Mouse (Mus musculus) sigmoid colon, adult 10 weeks (tissue): Measurements from ENCODE around the gene Olfr373. TPM values are rescaled to one million over a fixed set of nuclear protein-coding genes. Genes with fewer than 3 reads are reported as not detected.

Experiments used
- polyA plus RNA-seq: library from polyadenylated mRNA; stranded (reverse); fragments of 350-450 nt; fragmentation: Illumina TruSeq; extraction: RNeasy Lipid Tissue Mini Kit (QIAGEN cat#74804); gene quantifications from one replicate; pipeline ENCODE4 v1.2.3, GENCODE M21; 2014; ENCODE audit warnings: low read depth, low replicate concordance

Olfr373 gene
- not detected for polyA plus RNA-seq

GRCm38 (mm10) chr8:72082877-72083276 is at the start of gene Olfr373:
TSS of gene Olfr373 (plus strand) at chr8:72083177.

GRCm38 (mm10) chr8:72040918-72041317 is 42.1 kb upstream of the Olfr373 start, which contains the start of gene Olfr372:
TSS of gene Olfr372 (plus strand) at chr8:72041218.

GRCm38 (mm10) chr8:72106740-72107139 is 23.8 kb downstream of the Olfr373 start, which contains the start of gene Olfr374:
TSS of gene Olfr374 (plus strand) at chr8:72107040.

GRCm38 (mm10) chr8:72134756-72135445 is 51.9 kb downstream of the Olfr373 start, which contains the start of gene Tpm4:
TSS of gene Tpm4 (plus strand) at chr8:72134975.

Other genes starting within 250 kb of the Olfr373 start
- 18.0 TPM for gene Zfp709, start 201.2 kb upstream of the Olfr373 start, polyA plus RNA-seq
- gene Zfp882, start 174.6 kb upstream of the Olfr373 start, polyA plus RNA-seq = 8.5 TPM
- 149 TPM for gene Zfp617, start 174.5 kb upstream of the Olfr373 start, polyA plus RNA-seq
- gene Zfp961, start 132.1 kb upstream of the Olfr373 start, polyA plus RNA-seq = 51.1 TPM
- gene Cyp4f18, start 73.6 kb upstream of the Olfr373 start, polyA plus RNA-seq = not detected
- gene Olfr372, start 42.0 kb upstream of the Olfr373 start, polyA plus RNA-seq = not detected
- not detected for gene Olfr374, start 23.9 kb downstream of the Olfr373 start, polyA plus RNA-seq
- gene Tpm4, start 51.8 kb downstream of the Olfr373 start, polyA plus RNA-seq = 453 TPM
- gene Rab8a, start 78.0 kb downstream of the Olfr373 start, polyA plus RNA-seq = 66.1 TPM
- gene Hsh2d, start 106.5 kb downstream of the Olfr373 start, polyA plus RNA-seq = 2.0 TPM
- gene Cib3, start 129.7 kb downstream of the Olfr373 start, polyA plus RNA-seq = not detected
- not detected for gene Gm11034, start 130.5 kb downstream of the Olfr373 start, polyA plus RNA-seq
- 73.2 TPM for gene Fam32a, start 136.6 kb downstream of the Olfr373 start, polyA plus RNA-seq
- 3.1 TPM for gene Ap1m1, start 156.8 kb downstream of the Olfr373 start, polyA plus RNA-seq
- 1.3 TPM for gene Gm10282, start 222.1 kb downstream of the Olfr373 start, polyA plus RNA-seq
- 10.1 TPM for gene Klf2, start 235.9 kb downstream of the Olfr373 start, polyA plus RNA-seq